Mouse (Mus musculus): Measurements from ENCODE around the gene Acvr1c.

Acvr1c gene

DNA sequence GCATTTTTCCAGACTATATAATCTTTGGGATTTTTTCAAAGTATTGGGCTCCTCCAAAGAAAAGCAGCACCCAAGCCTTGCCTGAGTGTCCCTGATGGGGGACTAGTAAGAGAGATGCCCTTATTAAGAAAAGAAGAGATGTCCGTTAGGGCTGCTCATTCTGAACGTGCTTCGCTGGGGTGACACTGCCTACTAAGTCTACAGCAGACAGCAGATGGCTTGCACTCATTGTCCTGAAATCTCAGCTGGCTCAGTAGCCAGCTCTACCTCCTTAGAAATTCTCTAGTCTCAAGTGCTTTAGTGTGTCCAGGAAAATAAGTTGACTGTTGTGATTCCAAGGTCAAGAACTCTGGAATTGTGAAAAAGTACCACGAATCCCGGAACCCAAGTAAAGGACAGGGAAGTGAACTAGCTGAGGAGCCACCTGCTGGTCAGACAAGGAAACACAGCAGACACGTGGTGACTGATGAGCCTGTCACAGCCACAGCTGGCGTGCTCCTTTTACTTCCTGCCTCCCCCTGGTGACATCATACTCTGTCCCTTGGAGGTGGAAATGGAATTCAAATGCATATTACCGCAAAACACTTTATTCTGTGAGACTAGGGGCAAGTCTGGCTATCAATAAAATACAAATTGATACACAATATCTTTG is 75.3 kb downstream of the Acvr1c start:
- DNase-seq (ENCODE audit: low spot score) = no peak

DNA sequence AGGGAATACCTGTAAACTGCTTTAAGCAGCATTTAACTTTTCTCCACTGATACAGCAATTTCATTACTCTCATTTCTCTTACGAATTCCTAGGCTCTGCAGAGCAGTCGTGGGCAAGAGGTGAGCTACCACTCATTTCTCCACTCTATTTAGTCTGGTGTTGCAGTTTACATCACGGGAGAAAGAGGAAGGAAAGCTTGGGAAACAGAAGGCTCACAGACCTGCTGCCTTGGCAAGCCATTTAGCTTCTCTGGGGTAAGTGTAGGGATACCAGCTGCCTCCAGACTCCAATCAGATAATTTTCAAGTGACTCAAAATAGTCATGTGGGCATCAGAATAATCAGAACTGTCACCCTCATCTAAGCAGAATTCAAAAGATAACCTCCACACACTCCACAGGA is 76.6 kb downstream of the Acvr1c start:
- DNase-seq (ENCODE audit: low spot score) = no peak

DNA sequence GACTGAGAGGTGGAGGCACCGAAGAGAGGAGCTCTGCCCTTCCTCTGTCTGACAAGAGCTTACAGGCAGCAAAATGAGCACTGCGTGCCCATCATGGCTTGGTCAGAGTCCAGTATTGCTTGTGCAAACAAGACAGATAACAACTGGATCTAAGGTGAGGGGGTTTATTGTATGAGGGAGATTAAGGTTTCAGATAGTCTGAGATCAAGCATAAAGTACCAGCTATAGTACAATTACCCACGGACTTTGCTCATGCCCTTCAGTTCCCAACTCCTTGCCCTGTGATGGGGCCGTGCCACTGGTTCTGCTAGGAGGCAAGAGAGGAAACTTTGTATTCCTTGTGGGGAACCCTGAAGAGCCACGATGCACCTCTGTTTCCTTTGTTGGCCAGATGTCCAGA is 78.5 kb downstream of the Acvr1c start:
- no peak for DNase-seq (ENCODE audit: low spot score)

DNA sequence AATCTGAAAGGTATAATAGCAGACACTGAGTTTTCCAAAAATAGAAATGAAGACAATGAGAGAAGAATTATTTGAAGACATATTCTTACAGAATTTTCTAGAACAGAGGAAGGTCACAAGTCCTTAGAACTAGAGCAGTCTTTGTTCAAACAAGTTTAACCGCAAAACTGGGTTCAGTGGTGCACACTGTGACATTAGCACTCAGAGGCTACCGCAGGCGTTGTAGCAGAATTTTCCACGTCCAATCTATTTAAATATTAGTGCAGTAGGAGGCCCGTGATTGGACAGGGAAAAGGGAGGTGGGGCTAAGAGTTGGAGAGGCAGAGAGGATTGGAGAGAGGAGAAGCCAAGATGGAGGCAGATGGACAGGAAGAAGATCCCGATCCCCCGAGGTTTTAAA is 81.2 kb downstream of the Acvr1c start:
- DNase-seq (ENCODE audit: low spot score) = no peak

DNA sequence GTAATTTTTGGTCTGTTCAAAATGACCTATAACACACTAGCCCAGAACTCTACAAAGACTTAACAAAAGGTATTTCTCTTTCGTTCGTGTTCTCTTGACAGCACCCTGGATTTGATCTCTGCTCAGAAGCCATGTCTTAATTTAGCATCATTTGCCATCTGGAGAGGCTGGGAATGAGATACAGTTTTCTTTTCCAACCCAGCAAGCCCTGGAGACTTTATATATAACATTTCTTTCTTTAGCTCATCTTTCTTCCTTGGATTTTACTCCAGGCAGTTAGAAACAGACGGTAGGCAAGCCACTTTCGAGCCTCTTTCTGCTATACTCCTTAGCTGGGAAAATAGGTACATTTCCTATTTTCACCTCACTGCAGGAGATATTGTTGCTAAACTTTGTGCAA is 117.1 kb downstream of the Acvr1c start:
- DNase-seq (ENCODE audit: low spot score) = no peak

DNA sequence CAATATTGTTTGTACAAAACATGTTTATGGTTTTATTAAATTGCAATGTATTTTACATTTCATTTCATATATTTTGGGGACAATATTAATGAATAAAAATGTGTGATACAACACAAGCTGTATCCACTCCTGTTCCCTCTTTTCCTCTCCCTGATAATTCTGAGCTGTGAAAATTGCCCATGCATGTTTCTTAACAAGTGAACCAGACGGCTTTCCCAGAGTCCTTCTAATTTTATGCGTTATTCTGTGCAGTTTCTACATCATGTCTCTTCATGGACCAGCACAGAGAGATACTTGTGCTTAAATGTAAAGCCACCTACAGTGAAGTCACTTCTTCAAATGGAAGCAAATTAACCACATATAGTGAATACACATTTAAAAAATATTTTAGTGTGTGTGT is 120.2 kb downstream of the Acvr1c start:
- no peak for DNase-seq (ENCODE audit: low spot score)
